Mouse (Mus musculus) layer of hippocampus, postnatal 10 days (tissue): Measurements from ENCODE around the gene Acvr2a. TPM values are rescaled to one million over a fixed set of nuclear protein-coding genes. Genes with fewer than 3 reads are reported as not detected.
A peak's percentile ranks its signal among the peaks of the same experiment; 100 is the strongest.

Experiments used
- DNase-seq, 2 experiments: peaks; one replicate each; pipeline ENCODE4 v3.0.0; 2021; ENCODE audit warnings: low spot score in 2 of 2
- total RNA-seq, 2 experiments: library from RNA; stranded (reverse); gene quantifications; 2 replicates each; pipeline ENCODE4 v1.2.3; 2021

Acvr2a gene
- total RNA-seq, 2 experiments from 2014 or later, result 50.6 to 52.3 TPM

- no peak for DNase-seq
Measured at GRCm38 (mm10) chr2:48868199-48868913, 54.4 kb downstream of the Acvr2a start.

DNA sequence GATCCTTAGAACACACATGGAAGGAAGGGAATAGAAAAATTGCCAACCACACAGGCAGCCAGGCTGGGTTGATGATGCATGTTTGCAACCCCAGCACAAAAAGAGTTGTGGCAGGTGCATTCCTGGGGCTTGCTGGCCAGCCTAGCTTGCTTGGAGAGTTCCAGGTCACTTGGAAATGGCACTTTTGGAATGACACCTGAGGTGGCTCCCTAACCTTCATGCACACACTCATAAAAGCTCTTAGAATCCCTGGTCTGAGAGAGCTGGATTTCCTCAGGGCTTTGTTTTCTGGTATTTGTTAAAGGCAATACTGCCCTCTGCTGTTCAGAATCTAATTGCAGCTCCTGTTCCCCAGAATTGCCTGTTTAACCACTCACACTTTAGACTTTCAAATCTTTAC is 72.0 kb downstream of the Acvr2a start:
- peak; percentile 64 to 71 for DNase-seq

- DNase-seq, result no peak
Measured at GRCm38 (mm10) chr2:48895186-48895585, 81.3 kb downstream of the Acvr2a start.

DNA sequence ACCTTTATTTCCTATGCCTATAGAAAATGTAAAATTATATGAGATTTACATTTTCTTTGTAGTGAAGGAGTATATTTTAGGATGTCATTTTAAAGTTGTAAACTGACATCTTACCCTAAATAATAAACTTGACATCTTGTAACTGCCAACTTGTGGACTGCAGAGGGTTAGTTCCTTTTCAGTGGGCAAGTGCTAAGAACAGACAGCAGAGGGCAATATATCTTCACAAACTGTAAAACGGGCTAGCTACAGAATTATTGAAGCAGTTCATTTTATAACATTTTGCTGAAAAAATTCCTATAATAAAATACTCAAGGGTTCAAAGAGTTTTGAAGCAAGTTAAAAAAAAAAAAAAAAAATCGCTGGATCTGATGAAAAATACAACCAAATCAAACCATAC is 95.0 kb downstream of the Acvr2a start:
- DNase-seq, result no peak

DNA sequence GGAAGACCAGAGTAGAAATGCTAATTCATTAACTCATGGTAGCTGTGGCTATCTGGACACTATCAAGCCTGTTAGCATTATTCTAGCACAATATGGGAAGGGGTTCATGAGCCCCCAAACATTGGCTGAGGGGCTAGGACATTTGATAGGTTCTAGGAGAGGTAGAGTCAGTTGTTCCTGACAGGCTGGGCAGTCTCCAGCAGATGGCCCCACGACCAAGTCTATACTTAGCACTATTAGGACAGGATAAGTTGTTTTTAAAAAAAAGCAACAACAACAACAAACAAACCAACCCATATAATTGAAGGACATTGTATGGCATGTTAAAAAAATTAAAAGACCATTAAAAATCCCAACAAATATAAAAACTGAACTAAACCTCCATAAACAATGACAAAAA is 100.3 kb downstream of the Acvr2a start:
- DNase-seq, result no peak

- no peak for DNase-seq
Measured at GRCm38 (mm10) chr2:48915832-48916231, 101.9 kb downstream of the Acvr2a start.

GRCm38 (mm10) chr2:48935058-48935457 is 121.1 kb downstream of the Acvr2a start:
- DNase-seq, result no peak

DNA sequence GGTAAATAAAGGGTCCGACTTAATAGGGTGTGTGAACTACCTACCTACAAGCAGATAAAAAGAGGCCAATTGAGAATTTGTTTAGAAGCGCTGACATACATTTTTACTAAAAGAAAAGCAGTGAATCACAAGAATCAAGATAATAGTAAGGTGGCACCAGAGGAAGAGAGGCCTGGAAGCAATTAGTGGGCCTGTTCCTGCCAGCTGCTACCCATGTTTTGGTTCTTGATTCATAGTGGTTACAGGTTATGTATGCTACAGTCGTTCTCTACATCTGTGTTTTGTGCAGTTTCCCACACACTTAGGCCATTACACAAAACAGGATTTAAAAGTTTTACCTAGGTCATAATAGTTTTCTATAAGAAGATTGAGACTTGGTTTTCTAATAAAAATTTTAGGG is 133.9 kb downstream of the Acvr2a start:
- DNase-seq, result no peak

GRCm38 (mm10) chr2:48948841-48949584 is 135.1 kb downstream of the Acvr2a start, which contains the start of gene Mbd5:
Mbd5 (plus strand) TSS chr2:48949508.
- DNase-seq, result peak; percentile 96 to 98

DNA sequence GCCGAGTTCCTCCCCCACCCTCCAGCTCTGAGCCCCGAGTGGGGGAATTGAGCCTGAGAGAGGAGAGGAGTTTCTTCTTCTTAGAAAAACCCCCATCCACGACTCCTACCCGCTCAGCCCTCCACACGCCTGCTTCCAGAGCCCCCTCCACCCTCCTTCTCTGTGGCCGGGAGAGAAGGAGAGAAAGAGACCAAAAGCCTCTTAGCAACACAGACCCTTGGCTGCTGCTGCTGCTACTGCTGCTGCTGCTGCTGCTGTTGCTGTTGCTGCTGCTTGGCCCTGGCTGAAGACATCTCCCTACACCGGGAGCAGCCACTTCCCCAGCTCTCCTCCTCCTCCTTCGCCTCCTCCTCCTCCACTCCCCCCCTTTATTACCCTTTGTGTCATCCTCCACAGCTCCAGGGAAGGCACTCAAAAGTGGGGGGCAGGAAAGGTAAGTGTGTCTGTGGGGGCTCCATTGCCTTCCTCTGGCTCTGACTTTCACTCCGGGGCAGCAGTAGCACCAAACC is 135.9 kb downstream of the Acvr2a start:
- peak; percentile 57 to 70 for DNase-seq

- no peak for DNase-seq
Measured at GRCm38 (mm10) chr2:48950252-48950315, 136.2 kb downstream of the Acvr2a start, which contains the start of gene Orc4. Orc4 (minus strand) TSS chr2:48950277.

DNA sequence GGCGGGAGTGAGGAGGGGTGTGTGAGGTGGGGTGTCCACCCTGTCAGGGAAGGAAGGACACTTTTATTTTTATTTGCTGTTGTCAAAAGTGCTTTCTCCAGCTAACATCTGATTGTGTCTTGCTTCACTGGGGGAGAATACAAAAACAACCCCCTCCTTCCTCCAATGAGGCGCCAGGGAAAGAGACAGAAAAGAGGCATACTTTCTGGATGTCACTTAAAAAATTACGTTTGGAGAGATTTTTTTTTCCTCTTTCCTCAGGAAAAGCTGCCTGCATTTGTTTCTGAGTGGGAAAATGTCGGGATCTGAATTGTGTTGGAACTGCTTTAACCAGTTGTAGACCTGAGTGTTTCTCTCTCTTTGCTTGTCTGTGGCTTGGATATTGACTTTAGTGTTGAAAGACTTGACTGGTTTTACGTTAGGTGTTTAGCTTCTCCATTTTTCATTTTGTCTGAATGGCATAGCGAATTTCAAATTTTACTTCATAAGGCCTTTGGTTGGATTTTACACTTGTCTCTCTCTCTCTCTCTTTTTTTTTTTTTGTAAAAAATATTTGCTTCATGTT is 136.5 kb downstream of the Acvr2a start:
- DNase-seq, result no peak

Other genes with a start within 250 kb of the Acvr2a start
- 100 to 1,000 TPM in 1 of 2 experiments, 10 to 100 TPM in 1; 96.6 to 100 TPM for gene Mbd5, start 135.4 kb downstream of the Acvr2a start, total RNA-seq
- gene Orc4, start 136.2 kb downstream of the Acvr2a start, total RNA-seq, result 10 to 100 TPM; 62.0 to 79.2 TPM